Mouse (Mus musculus): ENCODE data around the gene Pan2.

Pan2 gene

DNA sequence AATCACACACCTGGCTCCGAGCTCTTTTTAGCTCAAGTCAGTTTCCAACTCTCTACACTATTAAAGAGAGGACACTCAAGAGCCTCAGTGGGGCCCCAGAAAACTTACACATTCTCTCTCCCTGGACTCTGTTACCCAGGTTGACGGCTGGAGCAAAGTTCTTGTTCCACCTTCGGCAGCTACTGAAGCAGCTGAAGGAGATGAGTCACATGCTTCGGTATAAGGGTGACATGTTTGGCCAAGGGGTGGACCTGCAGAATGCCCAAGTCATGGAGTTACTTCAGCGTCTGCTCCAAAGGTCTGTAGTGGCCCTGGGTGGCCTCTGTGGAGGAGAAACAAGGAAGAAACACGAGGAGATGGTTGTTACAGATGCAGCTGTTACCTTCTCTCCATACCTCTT is 22.2 kb upstream of the Pan2 start:
- TF ChIP-seq GATA4 (IDR thresholded peaks at IDR 0.05; ENCODE audit: insufficient replicate concordance, low read length), result no peak

DNA sequence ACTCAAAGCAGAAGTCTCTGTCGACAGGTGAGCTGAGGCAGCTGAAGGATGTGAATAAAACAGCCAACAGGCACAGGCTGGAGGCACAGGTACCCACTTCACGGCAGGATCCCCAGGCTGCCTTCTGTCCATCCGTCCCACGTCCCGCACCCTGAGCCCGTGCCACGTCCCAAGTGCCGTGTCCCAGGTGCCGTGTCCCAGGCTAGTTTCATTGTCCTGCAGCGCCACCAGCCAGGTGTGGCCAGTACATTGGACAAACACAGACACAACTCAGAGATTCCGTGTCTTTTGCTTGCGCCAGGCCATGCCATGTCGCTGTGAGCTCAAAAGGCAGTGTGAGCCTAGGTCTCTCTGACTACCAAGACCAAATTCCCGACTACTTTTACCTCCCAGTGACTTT is 21.5 kb upstream of the Pan2 start:
- TF ChIP-seq GATA4 (IDR thresholded peaks at IDR 0.05; ENCODE audit: insufficient replicate concordance, low read length), result no peak

DNA sequence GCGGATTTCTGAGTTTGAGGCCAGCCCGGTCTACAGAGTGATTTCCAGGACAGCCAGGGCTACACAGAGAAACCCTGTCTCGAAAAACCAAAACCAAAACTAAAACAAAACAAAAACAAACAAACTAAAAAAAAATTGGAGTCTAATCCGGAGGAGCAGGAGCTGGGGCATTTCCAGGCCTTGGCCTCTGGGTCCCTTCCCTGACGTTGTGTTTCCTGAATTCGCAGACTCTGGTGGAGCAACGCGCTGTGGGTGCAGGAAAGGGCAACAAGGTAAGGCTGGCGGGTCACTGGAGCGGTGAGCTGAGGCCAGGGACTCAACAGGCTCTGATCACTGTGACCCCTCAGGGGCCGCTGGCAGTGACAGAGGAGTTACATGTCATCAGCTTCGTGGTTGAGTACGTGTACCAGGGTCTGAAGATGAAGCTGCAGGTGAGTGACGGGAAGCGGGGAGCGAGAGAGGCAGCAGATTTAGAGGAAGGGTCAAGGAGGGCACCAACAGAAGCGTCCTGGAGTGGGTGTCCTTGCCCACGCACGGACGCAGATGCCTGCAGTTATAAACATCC is 20.2 kb upstream of the Pan2 start:
- TF ChIP-seq GATA4 (IDR thresholded peaks at IDR 0.05; ENCODE audit: insufficient replicate concordance, low read length), result no peak

DNA sequence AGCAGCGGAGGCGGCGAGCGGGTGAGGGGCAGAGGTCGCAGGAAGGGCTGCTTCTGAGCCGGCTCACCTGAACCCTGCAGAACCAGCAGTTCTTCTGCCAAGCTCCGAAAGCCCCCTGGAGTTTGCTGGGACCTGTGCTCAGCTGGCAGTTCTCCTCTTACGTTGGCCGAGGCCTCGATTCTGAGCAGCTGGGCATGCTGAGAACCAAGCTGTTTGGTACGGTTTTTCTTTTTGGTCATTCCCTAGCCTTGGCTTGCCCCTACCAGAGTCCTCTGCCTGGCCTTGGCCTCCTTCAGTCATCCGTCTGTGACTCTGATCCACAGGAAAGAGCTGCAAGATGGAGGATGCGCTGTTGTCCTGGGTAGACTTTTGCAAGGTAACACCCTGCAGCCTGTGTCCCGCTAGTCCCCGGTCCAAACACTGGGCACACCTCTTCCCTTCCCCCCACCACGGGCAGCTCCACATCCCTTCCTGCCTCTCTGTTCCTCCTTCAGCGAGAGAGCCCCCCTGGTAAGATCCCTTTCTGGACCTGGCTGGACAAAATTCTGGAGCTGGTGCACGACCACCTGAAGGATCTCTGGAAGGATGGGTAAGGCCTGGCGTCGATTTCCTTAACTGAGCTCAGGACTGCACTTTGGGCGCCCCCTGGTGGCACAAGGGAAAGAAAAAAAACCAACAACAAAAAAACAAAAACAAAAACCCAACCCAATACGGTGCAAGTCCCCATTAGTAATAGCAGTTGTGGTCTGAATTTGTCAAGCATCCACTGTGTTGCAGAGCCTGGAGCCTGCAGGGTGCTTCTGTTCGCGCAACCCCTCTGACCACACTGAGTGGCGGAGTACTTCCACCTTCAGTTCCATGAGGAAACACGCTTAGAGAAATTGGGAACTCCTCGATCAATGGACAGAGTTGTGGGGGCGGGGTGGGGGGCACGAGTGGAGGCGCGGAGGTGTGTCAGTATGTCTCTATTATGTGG is 19.2 kb upstream of the Pan2 start:
- no peak for TF ChIP-seq GATA4 (IDR thresholded peaks at IDR 0.05; ENCODE audit: insufficient replicate concordance, low read length)

DNA sequence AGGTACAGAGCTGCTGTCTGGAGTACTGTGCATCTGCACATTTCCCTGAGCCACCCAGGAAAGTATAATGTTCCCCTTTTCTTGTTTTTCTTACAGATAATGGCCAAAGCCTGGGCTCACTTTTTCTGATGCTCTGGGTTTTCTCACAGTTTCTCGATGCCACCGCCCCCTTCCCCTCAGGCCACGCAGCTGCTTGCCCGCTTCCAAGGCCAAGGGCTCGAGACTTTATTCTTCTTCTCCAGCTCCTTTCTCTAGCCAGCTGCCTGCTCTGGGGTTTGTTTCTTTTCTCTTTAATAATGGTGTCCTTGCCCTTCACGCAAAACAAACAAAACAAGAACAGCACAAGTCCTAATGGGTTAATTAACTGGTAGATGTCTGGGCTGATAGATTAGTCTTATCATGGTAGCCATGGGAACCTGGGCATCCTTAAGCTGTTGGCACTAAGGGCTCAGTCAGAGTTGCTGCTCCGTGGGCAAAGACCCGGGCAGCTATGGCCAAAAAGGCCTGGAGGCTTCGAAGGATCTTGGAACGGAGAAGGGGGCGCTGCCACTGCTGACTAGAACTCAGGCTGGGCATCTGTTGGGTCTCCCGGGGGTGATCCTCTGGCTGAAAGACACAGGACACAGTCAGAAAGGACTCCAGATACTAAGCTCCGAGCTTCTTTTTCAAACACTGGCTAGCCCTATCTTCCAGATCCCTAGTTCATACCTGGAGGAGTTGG is 6.6 kb upstream of the Pan2 start:
- TF ChIP-seq GATA4 (IDR thresholded peaks at IDR 0.05; ENCODE audit: insufficient replicate concordance, low read length), result no peak

DNA sequence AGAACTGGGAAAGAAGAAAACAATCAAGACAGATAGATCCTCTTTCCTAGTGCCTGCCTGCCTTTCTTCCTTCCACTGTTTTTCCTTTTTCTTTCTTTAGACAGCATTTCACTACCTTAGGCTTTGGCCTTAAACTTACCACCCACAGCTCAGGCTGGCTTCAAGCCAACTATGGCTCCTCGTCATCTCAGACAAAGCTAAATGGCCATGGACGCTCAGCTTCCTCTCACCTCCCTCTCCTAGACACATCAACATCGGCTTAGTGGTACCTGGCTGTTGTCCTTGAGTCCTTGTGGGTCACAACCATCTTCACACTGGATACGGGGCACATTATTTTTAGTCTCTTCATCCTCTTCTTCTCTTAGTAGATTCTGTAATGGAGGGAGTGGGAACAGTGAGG is 5.9 kb upstream of the Pan2 start:
- no peak for TF ChIP-seq GATA4 (IDR thresholded peaks at IDR 0.05; ENCODE audit: insufficient replicate concordance, low read length)

DNA sequence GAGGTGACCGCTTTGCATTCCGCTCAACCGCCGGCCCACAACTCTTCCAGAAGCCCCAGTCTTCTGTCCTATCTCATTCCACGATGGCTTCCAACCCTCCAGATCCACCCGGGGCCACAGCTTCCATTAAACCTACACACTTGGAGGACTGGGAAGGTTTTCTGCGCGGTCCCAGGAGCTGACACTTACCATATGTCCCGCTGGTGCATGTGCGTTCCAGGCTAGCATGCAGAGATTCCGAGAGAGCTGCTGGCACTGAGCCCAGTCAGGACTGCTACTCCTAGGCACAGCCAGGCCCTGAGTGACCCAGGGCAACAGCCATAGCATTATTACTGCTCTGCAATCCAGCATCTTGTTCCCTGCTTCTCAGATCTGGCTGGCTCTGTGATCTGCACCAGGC is 5.5 kb upstream of the Pan2 start:
- no peak for TF ChIP-seq GATA4 (IDR thresholded peaks at IDR 0.05; ENCODE audit: insufficient replicate concordance, low read length)

DNA sequence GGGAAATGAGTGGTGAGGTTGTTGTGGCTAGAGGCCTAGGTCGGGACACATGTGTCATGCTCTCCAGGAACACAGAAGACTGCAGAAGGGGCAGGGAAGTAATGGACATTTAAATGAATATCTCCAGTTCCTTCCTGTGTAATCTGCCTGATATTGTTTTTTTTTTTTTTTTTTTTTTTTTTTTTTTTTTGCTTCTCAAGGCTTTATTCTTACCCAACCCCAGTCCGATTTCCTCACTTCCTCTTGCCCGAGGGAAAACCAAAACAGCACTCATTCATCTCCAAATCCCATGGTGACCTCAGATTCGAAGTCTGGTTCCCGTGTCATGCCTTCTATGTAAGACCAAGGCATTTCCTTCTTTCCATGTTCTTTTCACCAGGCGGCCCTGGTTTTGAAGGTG is 4.9 kb upstream of the Pan2 start:
- TF ChIP-seq GATA4 (IDR thresholded peaks at IDR 0.05; ENCODE audit: insufficient replicate concordance, low read length), result no peak

DNA sequence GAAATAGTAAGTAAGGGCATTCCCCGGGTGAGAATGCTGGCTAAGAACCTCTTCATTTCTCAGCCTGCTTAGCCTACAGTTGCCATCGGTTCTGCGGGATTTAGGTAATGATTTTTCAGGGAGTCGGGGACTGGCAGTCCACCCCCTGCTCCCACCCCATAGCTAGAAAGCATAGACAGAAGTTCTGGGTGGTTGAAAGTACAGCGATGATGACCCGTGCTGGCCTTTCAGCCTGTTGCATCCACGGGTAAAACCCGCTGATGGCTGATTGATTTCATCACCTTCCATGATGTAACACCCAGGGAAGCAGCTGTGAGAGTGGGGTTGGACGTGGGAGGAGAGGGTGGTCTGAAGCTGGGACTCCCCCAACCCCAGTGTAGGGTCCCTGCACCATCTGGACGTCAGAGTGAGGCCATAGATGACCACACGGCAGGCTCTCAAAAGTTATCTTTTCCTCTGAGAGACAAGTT is 4.4 kb upstream of the Pan2 start, which contains the start of gene Il23a:
Gene Il23a (minus strand): TSS at position 51 of the 470 bp plus-strand sequence.
- no peak for TF ChIP-seq GATA4 (IDR thresholded peaks at IDR 0.05; ENCODE audit: insufficient replicate concordance, low read length)

DNA sequence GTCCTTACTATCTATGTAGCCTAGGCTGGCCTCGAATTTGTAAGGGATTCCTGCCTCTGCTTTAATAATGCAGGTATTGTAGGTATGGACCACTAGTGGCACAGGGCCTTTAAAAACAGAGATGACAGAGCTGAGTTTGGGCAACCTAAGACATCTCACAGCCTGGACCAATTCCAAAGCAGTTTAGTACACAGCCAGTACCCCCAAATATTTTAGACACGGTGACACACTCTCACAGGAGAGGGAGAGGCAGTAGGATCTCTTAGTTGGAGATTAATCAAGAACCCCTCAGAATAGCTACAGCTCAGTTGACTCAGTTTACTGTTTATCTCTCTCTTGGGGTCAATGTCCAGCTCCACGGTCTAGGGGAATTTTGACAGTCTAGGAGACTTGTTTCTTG is 778 bp upstream of the Pan2 start:
- no peak for TF ChIP-seq GATA4 (IDR thresholded peaks at IDR 0.05; ENCODE audit: insufficient replicate concordance, low read length)

DNA sequence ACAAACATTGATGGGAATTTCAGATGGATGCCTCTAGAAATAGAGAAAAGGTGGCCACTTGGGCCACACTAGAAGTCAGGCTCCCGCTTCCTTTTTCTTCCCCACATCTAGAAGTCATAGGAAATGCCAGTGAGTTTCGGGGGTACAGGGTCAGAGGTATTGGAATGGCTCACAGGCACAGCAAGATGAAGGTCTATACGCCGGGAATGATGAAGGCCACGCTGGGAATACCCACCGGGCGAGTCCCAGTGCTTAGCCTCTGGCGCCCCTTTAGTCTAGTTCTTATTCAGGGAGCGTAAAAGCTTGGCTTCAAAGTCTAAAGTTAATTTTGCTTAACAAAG is 380 bp upstream of the Pan2 start:
- no peak for TF ChIP-seq GATA4 (IDR thresholded peaks at IDR 0.05; ENCODE audit: insufficient replicate concordance, low read length)

DNA sequence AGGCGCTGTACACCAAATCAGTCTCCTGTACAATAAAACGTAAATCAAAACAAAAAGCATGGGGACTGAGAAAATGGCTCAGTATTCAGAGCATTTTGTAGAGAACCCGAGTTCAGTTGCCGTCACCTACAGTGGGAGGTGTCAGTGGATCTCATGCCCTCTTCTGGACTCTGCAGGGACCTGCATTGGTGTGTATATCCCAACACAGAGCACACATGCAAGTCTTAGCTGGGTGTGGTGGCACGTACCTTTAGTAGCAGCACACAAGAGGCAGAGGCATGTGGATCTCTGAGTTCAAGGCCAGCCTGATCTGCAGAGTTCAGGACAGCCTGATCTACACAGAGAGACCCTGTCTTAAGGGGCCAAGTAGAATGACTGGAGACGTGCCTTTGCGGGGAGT is 6.5 kb downstream of the Pan2 start:
- TF ChIP-seq GATA4 (IDR thresholded peaks at IDR 0.05; ENCODE audit: insufficient replicate concordance, low read length), result no peak

DNA sequence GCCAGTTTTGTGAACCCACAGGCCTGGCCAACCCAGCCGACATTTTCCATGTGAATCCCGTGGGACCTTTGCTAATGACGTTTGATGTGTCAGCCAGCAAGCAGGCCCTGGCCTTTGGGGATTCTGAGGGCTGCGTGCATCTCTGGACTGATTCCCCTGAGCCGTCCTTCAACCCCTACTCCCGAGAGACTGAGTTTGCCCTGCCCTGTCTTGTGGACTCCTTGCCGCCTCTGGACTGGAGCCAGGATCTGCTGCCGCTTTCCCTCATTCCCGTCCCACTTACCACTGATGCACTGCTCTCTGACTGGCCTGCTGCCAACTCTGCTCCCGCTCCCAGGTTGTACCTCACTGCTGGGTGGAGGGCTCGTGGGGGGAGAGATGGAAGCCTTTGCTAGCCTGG is 7.0 kb downstream of the Pan2 start:
- TF ChIP-seq GATA4 (IDR thresholded peaks at IDR 0.05; ENCODE audit: insufficient replicate concordance, low read length), result no peak

DNA sequence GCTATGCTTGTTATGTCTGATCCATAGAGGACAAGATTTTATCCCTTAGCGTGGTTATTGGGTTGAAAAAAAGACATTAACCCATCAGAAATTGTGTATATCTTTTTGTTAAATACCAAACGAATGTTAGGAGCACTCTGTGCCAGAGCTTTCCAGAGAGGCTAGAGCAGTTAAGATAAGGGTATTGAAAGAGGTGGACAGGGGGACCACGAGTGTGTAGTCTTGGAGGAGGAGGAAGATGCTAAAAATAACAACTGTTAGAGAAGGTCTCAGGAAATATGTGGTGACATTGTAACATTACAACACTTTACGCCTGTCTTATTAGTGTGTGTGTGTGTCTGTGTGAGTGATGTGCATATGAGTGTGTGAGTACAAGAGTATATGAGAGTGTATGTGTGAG is 7.8 kb downstream of the Pan2 start:
- no peak for TF ChIP-seq GATA4 (IDR thresholded peaks at IDR 0.05; ENCODE audit: insufficient replicate concordance, low read length)

DNA sequence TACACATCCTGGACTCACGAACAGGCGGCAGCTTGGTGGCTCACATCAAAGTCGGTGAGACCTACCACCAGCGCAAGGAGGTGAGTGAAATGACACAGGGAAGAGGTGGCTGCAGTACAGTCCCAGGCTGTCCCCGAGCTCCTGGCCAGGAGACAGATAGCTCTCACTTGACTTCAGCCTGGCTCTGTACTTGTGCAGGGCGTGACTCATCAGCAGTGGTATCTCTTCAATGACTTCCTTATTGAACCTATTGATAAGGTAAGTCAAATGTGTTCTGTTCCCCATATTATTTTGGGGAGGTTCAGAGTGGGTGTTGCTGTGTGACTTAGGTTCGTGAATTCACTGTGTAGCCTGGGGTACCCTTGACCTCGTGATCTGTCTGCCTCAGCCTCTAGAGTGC is 12.4 kb downstream of the Pan2 start:
- no peak for TF ChIP-seq GATA4 (IDR thresholded peaks at IDR 0.05; ENCODE audit: insufficient replicate concordance, low read length)

DNA sequence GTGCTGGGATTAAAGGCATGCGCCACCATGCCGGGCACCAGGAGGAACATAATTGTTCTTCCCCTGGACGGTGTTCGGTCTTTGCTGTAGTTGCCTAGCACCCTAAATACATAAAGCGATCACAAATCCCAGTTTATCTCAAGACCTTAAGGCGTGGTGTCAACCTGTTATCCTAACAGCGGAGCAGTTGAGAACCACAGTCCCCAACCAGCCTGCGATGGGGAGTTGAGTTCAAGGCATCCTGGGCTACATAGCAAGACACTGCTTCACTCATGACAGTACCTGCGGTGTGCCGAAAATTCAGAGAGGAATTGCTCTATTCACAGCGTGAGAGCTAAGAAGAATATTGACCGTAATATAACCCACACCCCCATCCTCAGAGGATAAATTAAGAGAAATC is 18.5 kb downstream of the Pan2 start:
- TF ChIP-seq GATA4 (IDR thresholded peaks at IDR 0.05; ENCODE audit: insufficient replicate concordance, low read length), result no peak

All from liver, adult (tissue).